Comparison of ENCODE assay signal across 8 mouse cellular contexts in the genomic region with DNA sequence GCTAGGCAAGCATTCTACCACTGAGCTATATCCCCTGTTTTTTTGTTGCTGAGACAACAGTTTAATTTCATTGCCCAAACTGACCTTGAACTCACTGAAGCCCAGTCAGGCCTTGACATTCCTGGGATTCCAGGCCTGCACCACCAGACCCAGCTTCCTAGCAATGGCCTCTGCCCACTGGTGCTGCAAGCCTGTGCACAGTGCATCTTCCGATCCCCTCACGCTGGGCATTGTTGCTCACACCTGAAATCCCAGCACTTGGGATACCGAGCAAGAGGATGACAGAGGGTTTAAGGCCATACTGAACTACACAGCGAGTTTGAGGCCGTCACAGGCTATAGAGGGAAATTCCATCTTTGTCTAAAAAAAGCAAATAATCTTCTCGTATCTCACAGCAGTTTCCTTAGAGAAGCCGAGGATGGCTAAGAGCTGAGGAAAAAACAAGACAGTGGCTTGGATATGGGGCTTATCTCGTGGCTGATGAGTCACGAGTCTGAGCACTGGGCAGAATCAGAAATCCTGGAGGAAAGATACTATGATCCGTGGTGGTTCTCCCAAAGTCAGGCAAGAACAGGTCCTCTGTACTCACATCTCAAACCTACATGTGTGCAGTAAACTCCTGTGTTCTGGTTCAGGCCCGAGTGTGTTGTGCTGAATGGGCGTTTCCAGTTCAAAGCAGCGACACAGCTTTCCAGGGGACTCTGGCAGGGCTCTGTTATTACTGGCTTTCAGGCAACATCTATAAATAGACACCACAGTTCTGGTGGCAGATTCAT. TPM values are rescaled to one million over a fixed set of nuclear protein-coding genes. Genes with fewer than 3 reads are reported as not detected.
DNase-seq lines count a peak whose midpoint lies in the region; ATAC-seq and TF ChIP-seq lines count a peak whose summit lies in the region.

No protein-coding gene starts in this region.

- peak overlapping the region; percentile 37; the same call in 1 of the 2 replicates for H3K27ac ChIP-seq in hindbrain, postnatal 0 days
- no peak overlapping the region for H3K27ac ChIP-seq in hindbrain, embryonic 12.5 days
- peak overlapping the region; percentile 70; the same call in 1 of the 2 replicates for H3K27ac ChIP-seq in limb, embryonic 13.5 days

- H3K4me1 ChIP-seq in hindbrain, postnatal 0 days (ENCODE audit: insufficient read depth, low read length): no peaks in the 10 kb centered on the region
- no peaks in the 10 kb centered on the region for H3K4me1 ChIP-seq in hindbrain, embryonic 12.5 days
- peaks cover 7% of the 10 kb centered on the region for H3K4me1 ChIP-seq in limb, embryonic 13.5 days

- peak; percentile 51; the same call in 1 of the 2 replicates for ATAC-seq in hindbrain, postnatal 0 days
- ATAC-seq in hindbrain, embryonic 12.5 days (ENCODE audit: low FRiP score): no peak
- ATAC-seq in limb, embryonic 13.5 days (ENCODE audit: low FRiP score, low read depth): 0 out of 2 replicates have a peak, but pooled peaks have one; percentile 24

- DNase-seq in hindbrain, postnatal 0 days (ENCODE audit: low spot score): peak; percentile 28
- peak; percentile 35 for DNase-seq in Muller cell, postnatal 12 days (ENCODE audit: inconsistent ontology term)
- DNase-seq in embryo, embryonic 11 days: peak; percentile 23
- DNase-seq in heart, postnatal 10 days: peak; percentile 82 to 84
- no peak for DNase-seq in thymus, postnatal 0 days (ENCODE audit: low spot score)
- DNase-seq in thymus, postnatal 10 days (ENCODE audit: low spot score in 2 of 2): no peak

- H3K4me3 ChIP-seq in hindbrain, postnatal 0 days (ENCODE audit: low read length): no peak overlapping the region
- H3K4me3 ChIP-seq in hindbrain, embryonic 12.5 days: no peak overlapping the region
- no peak overlapping the region for H3K4me3 ChIP-seq in limb, embryonic 13.5 days

- H3K9ac ChIP-seq in hindbrain, postnatal 0 days (replicated peaks; ENCODE audit: low read length): no peak overlapping the region
- H3K9ac ChIP-seq in hindbrain, embryonic 12.5 days: no peak overlapping the region
- H3K9ac ChIP-seq in limb, embryonic 13.5 days: no peak overlapping the region

- H3K36me3 ChIP-seq in hindbrain, postnatal 0 days (ENCODE audit: insufficient read depth, low read length): no peaks in the 10 kb centered on the region
- no peaks in the 10 kb centered on the region for H3K36me3 ChIP-seq in hindbrain, embryonic 12.5 days
- no peaks in the 10 kb centered on the region for H3K36me3 ChIP-seq in limb, embryonic 13.5 days

- intact Hi-C loops in heart, postnatal 10 days (cut with DNase I): no loop called here

- no peak for TF ChIP-seq CTCF in hindbrain, postnatal 0 days (IDR thresholded peaks at IDR 0.05; ENCODE audit: low read depth)

- no peaks in the 10 kb centered on the region for H3K9me3 ChIP-seq in hindbrain, postnatal 0 days (ENCODE audit: low read length)
- no peaks in the 10 kb centered on the region for H3K9me3 ChIP-seq in hindbrain, embryonic 12.5 days (replicated peaks)
- H3K9me3 ChIP-seq in limb, embryonic 13.5 days: no peaks in the 10 kb centered on the region

- 63% methylated on average over 13 of the region's 13 CpGs for WGBS in hindbrain, postnatal 0 days
- 73% methylated on average over 13 of the region's 13 CpGs for WGBS in hindbrain, embryonic 12.5 days
- 72% methylated on average over 13 of the region's 13 CpGs for WGBS in limb, embryonic 13.5 days

- H3K27me3 ChIP-seq in hindbrain, postnatal 0 days (ENCODE audit: insufficient read depth, low read length): no peaks in the 10 kb centered on the region
- no peaks in the 10 kb centered on the region for H3K27me3 ChIP-seq in hindbrain, embryonic 12.5 days
- H3K27me3 ChIP-seq in limb, embryonic 13.5 days: no peaks in the 10 kb centered on the region

- no peak overlapping the region for H3K4me2 ChIP-seq in hindbrain, postnatal 0 days (ENCODE audit: low read depth, low read length)
- no peak overlapping the region for H3K4me2 ChIP-seq in hindbrain, embryonic 12.5 days (replicated peaks)
- no peak overlapping the region for H3K4me2 ChIP-seq in limb, embryonic 13.5 days (replicated peaks)

RNA-seq across cellular contexts. Expression of a gene that starts 14.5 kb away (rescaled TPM):
- total RNA-seq in hindbrain, postnatal 0 days (2014; rRNA removed): 8.1 and 8.8 TPM in 2 replicates
- polyA plus RNA-seq in hindbrain, postnatal 0 days (2015; fragmentation: Nextera tagmentation; extraction: Ambion mirVana): 3.1 and 3.5 TPM in 2 replicates
- 3.6 and 4.0 TPM in 2 replicates for polyA plus RNA-seq in hindbrain, embryonic 12.5 days (2016; fragmentation: Nextera tagmentation; extraction: Ambion mirVana)
- total RNA-seq in heart, postnatal 10 days (2021): 10 to 100 TPM; 86.4 to 93.2 TPM
- 2.3 and 2.6 TPM in 2 replicates for polyA plus RNA-seq in limb, embryonic 13.5 days (2015; fragmentation: Nextera tagmentation; extraction: Ambion mirVana)
- 1.1 and 1.7 TPM in 2 replicates for polyA plus RNA-seq in thymus, postnatal 0 days (2015; fragmentation: Nextera tagmentation; extraction: Ambion mirVana)

Comparison
In these comparisons a context has a peak if more than half of its experiments do, and no peak if none do; other contexts are left out.
1. DNase-seq: peak in hindbrain, postnatal 0 days (single experiment), Muller cell, postnatal 12 days (single experiment), embryo, embryonic 11 days (single experiment) and heart, postnatal 10 days (2 of 2); none in thymus, postnatal 0 days (single experiment) and thymus, postnatal 10 days (0 of 2).